Mouse (Mus musculus): ENCODE results near the gene P4ha1. TPM values are rescaled to one million over a fixed set of nuclear protein-coding genes. Genes with fewer than 3 reads are reported as not detected.

The P4ha1 gene
- polyA plus RNA-seq, 1 experiment = 0.25 TPM

- Histone ChIP-seq H3K4me3 (replicated peaks) (peak within 1 kb of the TSS; percentile 54), H3K9me3 (ENCODE audit: control insufficient read depth, low read length) (no peaks in the 10 kb centered on the region), H3K36me3 (ENCODE audit: control insufficient read depth) (no peaks in the 10 kb centered on the region), H3K4me1 (ENCODE audit: control insufficient read depth) (no peaks in the 10 kb centered on the region), H3K27me3 (ENCODE audit: control insufficient read depth) (no peaks in the 10 kb centered on the region)
- TF ChIP-seq TAL1 (IDR thresholded peaks at IDR 0.05; ENCODE audit: low read length) (no peak), GATA1 (IDR thresholded peaks at IDR 0.05; ENCODE audit: low read length) (no peak)
These were observed 80.0 kb downstream of the P4ha1 start, which contains the start of gene Pla2g12b for GRCm38 (mm10) chr10:59402899-59403792. TSS of gene Pla2g12b (plus strand) at chr10:59403660.

GRCm38 (mm10) chr10:59403793-59404149 lies 80.7 kb downstream of the P4ha1 start:
- Histone ChIP-seq H3K9me3 (ENCODE audit: control insufficient read depth, low read length) (no peaks in the 10 kb centered on the region), H3K27me3 (ENCODE audit: control insufficient read depth) (no peaks in the 10 kb centered on the region), H3K4me1 (ENCODE audit: control insufficient read depth) (no peaks in the 10 kb centered on the region), H3K4me3 (replicated peaks) (peak overlapping the region; percentile 54), H3K36me3 (ENCODE audit: control insufficient read depth) (no peaks in the 10 kb centered on the region)
- TF ChIP-seq GATA1 (IDR thresholded peaks at IDR 0.05; ENCODE audit: low read length) (no peak), TAL1 (IDR thresholded peaks at IDR 0.05; ENCODE audit: low read length) (no peak)

- no peak for TF ChIP-seq GATA1 (IDR thresholded peaks at IDR 0.05; ENCODE audit: low read length)
- no peak for TF ChIP-seq TAL1 (IDR thresholded peaks at IDR 0.05; ENCODE audit: low read length)
- Histone ChIP-seq H3K36me3 (ENCODE audit: control insufficient read depth) (no peaks in the 10 kb centered on the region), H3K27me3 (ENCODE audit: control insufficient read depth) (no peaks in the 10 kb centered on the region), H3K9me3 (ENCODE audit: control insufficient read depth, low read length) (no peaks in the 10 kb centered on the region), H3K4me3 (replicated peaks) (no peak overlapping the region), H3K4me1 (ENCODE audit: control insufficient read depth) (no peaks in the 10 kb centered on the region)
These were observed 85.4 kb downstream of the P4ha1 start for GRCm38 (mm10) chr10:59408499-59408898.

- no peak for TF ChIP-seq GATA1 (IDR thresholded peaks at IDR 0.05; ENCODE audit: low read length)
- TF ChIP-seq TAL1 (IDR thresholded peaks at IDR 0.05; ENCODE audit: low read length) = no peak
- Histone ChIP-seq H3K27me3 (ENCODE audit: control insufficient read depth) (no peaks in the 10 kb centered on the region), H3K9me3 (ENCODE audit: control insufficient read depth, low read length) (no peaks in the 10 kb centered on the region), H3K4me3 (replicated peaks) (no peak overlapping the region), H3K4me1 (ENCODE audit: control insufficient read depth) (no peaks in the 10 kb centered on the region), H3K36me3 (ENCODE audit: control insufficient read depth) (no peaks in the 10 kb centered on the region)
These were observed 87.2 kb downstream of the P4ha1 start for GRCm38 (mm10) chr10:59410264-59410663.

- H3K36me3 ChIP-seq (ENCODE audit: control insufficient read depth) = no peaks in the 10 kb centered on the region; the same call in 1 of the 2 replicates
- no peaks in the 10 kb centered on the region for H3K4me1 ChIP-seq (ENCODE audit: control insufficient read depth)
- H3K27me3 ChIP-seq (ENCODE audit: control insufficient read depth) = no peaks in the 10 kb centered on the region
- H3K4me3 ChIP-seq (replicated peaks) = no peak overlapping the region
- no peak for TF ChIP-seq TAL1 (IDR thresholded peaks at IDR 0.05; ENCODE audit: low read length)
- TF ChIP-seq GATA1 (IDR thresholded peaks at IDR 0.05; ENCODE audit: low read length) = no peak
- no peaks in the 10 kb centered on the region for H3K9me3 ChIP-seq (ENCODE audit: control insufficient read depth, low read length)
These were observed 90.6 kb downstream of the P4ha1 start for GRCm38 (mm10) chr10:59413711-59414110.

- H3K36me3 ChIP-seq (ENCODE audit: control insufficient read depth) = no peaks in the 10 kb centered on the region; the same call in 1 of the 2 replicates
- TF ChIP-seq GATA1 (IDR thresholded peaks at IDR 0.05; ENCODE audit: low read length) = no peak
- TF ChIP-seq TAL1 (IDR thresholded peaks at IDR 0.05; ENCODE audit: low read length) = no peak
- H3K4me1 ChIP-seq (ENCODE audit: control insufficient read depth) = no peaks in the 10 kb centered on the region
- no peaks in the 10 kb centered on the region for H3K27me3 ChIP-seq (ENCODE audit: control insufficient read depth)
- no peak overlapping the region for H3K4me3 ChIP-seq (replicated peaks)
- H3K9me3 ChIP-seq (ENCODE audit: control insufficient read depth, low read length) = no peaks in the 10 kb centered on the region
These were observed 93.5 kb downstream of the P4ha1 start for GRCm38 (mm10) chr10:59416623-59417022.

GRCm38 (mm10) chr10:59419516-59419915 lies 96.4 kb downstream of the P4ha1 start:
- H3K4me3 ChIP-seq (replicated peaks) = no peak overlapping the region
- H3K36me3 ChIP-seq (ENCODE audit: control insufficient read depth) = no peaks in the 10 kb centered on the region; the same call in 1 of the 2 replicates
- H3K27me3 ChIP-seq (ENCODE audit: control insufficient read depth) = no peaks in the 10 kb centered on the region
- H3K4me1 ChIP-seq (ENCODE audit: control insufficient read depth) = no peaks in the 10 kb centered on the region
- TF ChIP-seq GATA1 (IDR thresholded peaks at IDR 0.05; ENCODE audit: low read length) (no peak), TAL1 (IDR thresholded peaks at IDR 0.05; ENCODE audit: low read length) (no peak)
- no peaks in the 10 kb centered on the region for H3K9me3 ChIP-seq (ENCODE audit: control insufficient read depth, low read length)

Other genes starting within 250 kb of the P4ha1 start
- not detected in 2 replicates for gene Sept10, start 101.4 kb upstream of the P4ha1 start, polyA plus RNA-seq (2012)
- gene Sowahc, start 101.3 kb upstream of the P4ha1 start, polyA plus RNA-seq (2012) = 0.01 TPM in 1 of 2 replicates, not detected in the other
- gene Gm10273, start 72.3 kb downstream of the P4ha1 start, polyA plus RNA-seq (2012) = 0.04 and 0.09 TPM in 2 replicates
- gene Pla2g12b, start 80.4 kb downstream of the P4ha1 start, polyA plus RNA-seq (2012) = not detected in 2 replicates
- gene Oit3, start 118.5 kb downstream of the P4ha1 start, polyA plus RNA-seq (2012) = 0.08 and 0.09 TPM in 2 replicates

Measured in erythroblast, embryonic 14.5 days (primary cell).